Mouse (Mus musculus): ENCODE data around the gene Mtmr3. TPM values are rescaled to one million over a fixed set of nuclear protein-coding genes. Genes with fewer than 3 reads are reported as not detected.

The Mtmr3 gene
- polyA plus RNA-seq, 1 experiment from 2014 or later: 39.5 TPM

DNA sequence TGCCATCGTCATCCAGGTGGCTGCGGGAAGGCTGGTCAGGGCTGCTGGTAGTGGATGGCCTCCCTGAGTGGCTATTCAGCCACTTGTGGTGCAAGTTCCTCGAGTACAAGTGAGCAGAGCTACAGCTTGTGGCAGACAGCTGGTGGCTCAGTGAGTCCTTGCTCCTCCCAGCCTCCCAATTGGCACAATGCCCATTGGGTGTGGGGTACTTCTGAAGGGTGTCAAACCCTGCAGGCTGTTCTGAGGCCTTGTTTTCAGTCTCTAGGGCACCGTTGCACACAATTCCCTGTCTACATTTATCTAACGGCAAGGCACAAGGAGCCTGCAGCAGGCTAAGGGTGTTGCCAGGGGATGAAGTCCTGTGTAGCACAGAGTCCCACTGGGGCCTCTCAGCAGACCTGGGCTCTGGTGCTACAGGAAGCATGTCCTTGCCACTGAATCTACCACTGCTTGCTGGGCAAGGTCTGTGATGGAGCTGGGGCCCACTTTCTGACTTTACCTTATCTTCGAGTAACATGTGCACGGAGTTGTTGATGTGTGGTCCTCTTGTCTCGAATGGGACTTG lies 107.2 kb downstream of the Mtmr3 start:
- 94% methylated on average over 8 of the region's 8 CpGs for WGBS
- Histone ChIP-seq H3K9ac (replicated peaks) (no peak overlapping the region), H3K27ac (no peak overlapping the region), H3K27me3 (no peaks in the 10 kb centered on the region), H3K4me3 (replicated peaks) (no peak overlapping the region), H3K4me1 (replicated peaks) (no peaks in the 10 kb centered on the region), H3K4me2 (no peak overlapping the region), H3K9me3 (no peaks in the 10 kb centered on the region), H3K36me3 (peaks cover 99% of the 10 kb centered on the region)
- ATAC-seq (ENCODE audit: insufficient number of reproducible peaks, insufficient read depth, low FRiP score, low TSS enrichment, low read depth): no peak

DNA sequence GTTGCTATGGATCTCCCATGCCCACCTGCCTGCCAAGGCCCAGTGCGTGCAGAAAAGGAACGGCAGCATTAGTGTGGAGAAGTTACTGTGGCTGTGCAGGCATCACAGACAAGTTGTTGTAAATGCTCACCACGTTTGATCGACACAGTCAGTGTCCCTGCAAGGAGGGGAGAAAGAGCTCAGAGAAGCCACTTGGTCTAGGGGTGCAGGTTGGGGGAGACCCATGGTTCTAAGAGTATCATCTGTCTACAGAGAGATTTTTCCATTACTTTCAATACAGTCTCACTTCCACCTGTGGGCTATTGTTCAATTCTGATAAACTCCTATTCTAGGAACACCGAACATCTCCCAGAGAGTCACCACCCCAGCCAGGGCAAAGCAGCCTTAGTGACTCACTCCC lies 110.1 kb downstream of the Mtmr3 start:
- Histone ChIP-seq H3K4me2 (no peak overlapping the region), H3K4me3 (replicated peaks) (no peak overlapping the region), H3K27me3 (no peaks in the 10 kb centered on the region), H3K36me3 (peaks cover 100% of the 10 kb centered on the region), H3K9ac (replicated peaks) (no peak overlapping the region), H3K4me1 (replicated peaks) (no peaks in the 10 kb centered on the region), H3K9me3 (no peaks in the 10 kb centered on the region), H3K27ac (no peak overlapping the region)
- 94% methylated on average over 5 of the region's 5 CpGs for WGBS
- ATAC-seq (ENCODE audit: insufficient number of reproducible peaks, insufficient read depth, low FRiP score, low TSS enrichment, low read depth): no peak

DNA sequence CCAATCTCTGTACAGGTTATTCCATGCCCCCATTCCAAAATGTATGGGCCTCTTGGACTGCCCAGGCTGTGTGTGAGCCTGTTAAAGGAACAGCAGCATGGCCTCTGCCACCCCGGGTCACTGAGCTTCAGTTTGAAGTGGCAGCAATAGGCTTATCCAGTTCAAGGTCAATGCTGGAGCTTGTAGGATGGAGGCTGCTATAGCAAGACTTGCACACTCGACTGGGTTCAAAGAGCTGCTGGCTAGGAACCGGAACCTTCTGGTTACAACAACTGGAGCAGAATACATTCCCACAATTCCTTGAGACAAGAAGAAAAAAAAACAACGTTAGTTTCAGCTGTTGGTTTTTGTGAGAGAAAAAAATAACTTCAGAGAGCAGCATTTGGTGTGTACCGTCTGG lies 112.0 kb downstream of the Mtmr3 start:
- H3K4me3 ChIP-seq (replicated peaks): no peak overlapping the region
- no peak for ATAC-seq (ENCODE audit: insufficient number of reproducible peaks, insufficient read depth, low FRiP score, low TSS enrichment, low read depth)
- 87% methylated on average over 5 of the region's 5 CpGs for WGBS
- no peaks in the 10 kb centered on the region for H3K9me3 ChIP-seq
- H3K27me3 ChIP-seq: no peaks in the 10 kb centered on the region
- no peaks in the 10 kb centered on the region for H3K4me1 ChIP-seq (replicated peaks)
- no peak overlapping the region for H3K4me2 ChIP-seq
- peaks cover 90% of the 10 kb centered on the region for H3K36me3 ChIP-seq
- no peak overlapping the region for H3K9ac ChIP-seq (replicated peaks)
- no peak overlapping the region for H3K27ac ChIP-seq

DNA sequence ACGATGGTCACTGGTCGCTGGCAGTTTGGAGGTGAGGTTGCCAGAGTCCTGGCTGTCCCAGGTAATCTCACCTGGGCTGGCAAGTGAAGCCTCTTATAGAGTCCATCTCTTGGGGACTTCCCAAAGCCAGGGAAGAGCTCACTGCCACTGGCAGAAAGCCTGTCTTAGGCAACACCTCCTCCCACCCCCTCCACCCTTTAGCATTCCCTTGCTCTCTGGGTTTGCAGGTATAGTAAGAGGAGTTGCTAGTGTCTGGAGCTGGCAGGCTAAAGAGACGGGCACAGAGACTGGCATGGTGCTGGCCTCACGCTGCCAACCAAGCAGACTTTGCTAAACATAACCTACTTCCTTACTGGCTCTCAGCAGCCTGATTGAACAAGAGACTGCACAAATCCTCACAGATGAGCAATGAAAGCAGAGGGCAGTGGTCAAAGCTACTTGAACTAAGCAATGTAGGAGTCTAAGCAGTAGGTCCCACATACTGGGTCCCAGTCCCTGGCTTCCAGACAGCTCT lies 118.4 kb downstream of the Mtmr3 start:
- H3K9me3 ChIP-seq: no peaks in the 10 kb centered on the region
- no peak for ATAC-seq (ENCODE audit: insufficient number of reproducible peaks, insufficient read depth, low FRiP score, low TSS enrichment, low read depth)
- no peak overlapping the region for H3K27ac ChIP-seq
- peaks cover 19% of the 10 kb centered on the region for H3K4me1 ChIP-seq (replicated peaks)
- 86% methylated on average over 4 of the region's 4 CpGs for WGBS
- H3K4me2 ChIP-seq: no peak overlapping the region
- peaks cover 29% of the 10 kb centered on the region for H3K36me3 ChIP-seq
- no peak overlapping the region for H3K9ac ChIP-seq (replicated peaks)
- no peak overlapping the region for H3K4me3 ChIP-seq (replicated peaks)
- no peaks in the 10 kb centered on the region for H3K27me3 ChIP-seq

DNA sequence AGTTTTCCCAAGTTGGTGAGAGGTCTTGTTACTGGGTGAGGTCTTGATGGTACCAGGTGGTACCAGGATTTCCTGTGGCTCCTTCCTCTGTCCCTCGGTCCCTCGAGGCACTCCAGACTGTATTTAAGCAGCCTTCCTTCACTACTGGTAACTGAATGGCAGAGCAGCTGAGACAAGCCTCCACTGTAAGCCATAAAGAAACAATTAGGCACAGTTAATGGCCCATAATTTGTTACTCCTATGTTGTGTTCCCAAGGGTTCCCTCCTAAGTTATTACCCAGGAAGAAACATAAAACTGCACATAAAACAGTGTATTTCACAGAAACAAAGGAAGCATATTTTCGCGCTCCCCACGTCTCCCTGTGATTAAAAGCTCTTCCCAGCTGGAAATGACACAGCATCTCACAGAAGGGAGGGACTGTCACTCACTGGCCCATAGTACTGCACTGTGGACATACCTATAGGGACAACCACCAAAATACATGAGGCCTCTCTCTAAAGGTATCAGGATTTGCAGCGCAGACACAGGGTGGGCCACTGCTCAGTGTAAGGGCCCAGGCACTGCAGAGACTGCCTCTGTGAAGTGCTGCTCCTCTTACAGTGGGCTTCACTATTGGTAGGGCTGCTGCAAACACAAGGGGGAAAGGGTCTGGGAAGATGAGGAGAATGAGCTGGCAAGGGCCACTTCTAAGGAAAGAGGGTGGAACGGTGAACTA lies 122.0 kb downstream of the Mtmr3 start:
- no peak for ATAC-seq (ENCODE audit: insufficient number of reproducible peaks, insufficient read depth, low FRiP score, low TSS enrichment, low read depth)
- Histone ChIP-seq H3K27ac (peak overlapping the region; percentile 57; the same call in 1 of the 2 replicates), H3K4me1 (replicated peaks) (peaks cover 19% of the 10 kb centered on the region), H3K4me2 (no peak overlapping the region), H3K9ac (replicated peaks) (no peak overlapping the region), H3K4me3 (replicated peaks) (no peak overlapping the region), H3K36me3 (peaks cover 3% of the 10 kb centered on the region; the same call in 1 of the 2 replicates), H3K9me3 (no peaks in the 10 kb centered on the region), H3K27me3 (no peaks in the 10 kb centered on the region)
- WGBS: 40% methylated on average over 7 of the region's 7 CpGs

DNA sequence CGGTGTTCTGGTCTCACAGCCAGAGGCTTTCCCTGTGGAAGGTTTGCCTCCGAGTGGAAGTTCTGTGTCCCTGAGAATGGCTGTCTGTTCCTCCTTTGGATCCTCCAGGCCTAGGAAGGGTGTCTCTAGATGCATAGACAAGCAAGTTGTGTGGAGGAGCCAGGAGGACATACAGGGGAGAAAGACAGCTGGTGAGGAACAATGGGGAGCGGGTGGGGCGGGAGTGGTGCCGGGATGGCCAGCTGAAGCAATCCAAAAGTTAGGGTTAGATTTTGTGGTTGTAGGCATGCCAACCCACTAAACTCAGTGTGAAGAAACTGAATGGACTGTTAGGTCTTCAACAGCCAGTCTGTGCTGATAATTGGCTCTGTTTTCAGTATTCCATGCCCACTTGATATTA lies 122.9 kb downstream of the Mtmr3 start:
- H3K36me3 ChIP-seq: no peaks in the 10 kb centered on the region
- H3K27me3 ChIP-seq: no peaks in the 10 kb centered on the region
- no peaks in the 10 kb centered on the region for H3K9me3 ChIP-seq
- 84% methylated on average over 5 of the region's 5 CpGs for WGBS
- H3K4me1 ChIP-seq (replicated peaks): peaks cover 19% of the 10 kb centered on the region
- no peak overlapping the region for H3K4me2 ChIP-seq
- no peak overlapping the region for H3K27ac ChIP-seq
- no peak overlapping the region for H3K4me3 ChIP-seq (replicated peaks)
- no peak for ATAC-seq (ENCODE audit: insufficient number of reproducible peaks, insufficient read depth, low FRiP score, low TSS enrichment, low read depth)
- no peak overlapping the region for H3K9ac ChIP-seq (replicated peaks)

DNA sequence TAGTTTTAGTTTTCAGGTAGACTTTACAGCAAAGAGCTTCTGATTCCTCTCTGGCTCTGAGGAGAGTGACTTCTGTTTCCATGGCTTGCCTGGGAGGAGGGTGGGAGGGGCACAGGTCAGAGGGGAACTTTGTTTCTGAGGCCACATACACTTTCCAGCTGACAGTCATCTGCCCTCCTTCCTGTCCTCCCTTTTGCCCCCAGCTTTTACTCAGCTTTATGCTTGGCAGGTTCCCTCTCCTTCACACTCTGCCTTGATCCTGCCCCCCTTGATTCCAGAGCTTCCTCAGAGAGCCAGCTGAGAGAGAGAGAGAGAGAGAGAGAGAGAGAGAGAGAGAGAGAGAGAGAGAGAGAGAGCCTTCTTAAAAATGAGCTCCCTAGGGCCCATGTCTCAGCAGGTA lies 123.4 kb downstream of the Mtmr3 start:
- Histone ChIP-seq H3K27me3 (no peaks in the 10 kb centered on the region), H3K4me2 (no peak overlapping the region), H3K9ac (replicated peaks) (no peak overlapping the region), H3K4me1 (replicated peaks) (peaks cover 19% of the 10 kb centered on the region), H3K4me3 (replicated peaks) (no peak overlapping the region), H3K27ac (no peak overlapping the region), H3K36me3 (no peaks in the 10 kb centered on the region), H3K9me3 (no peaks in the 10 kb centered on the region)
- no peak for ATAC-seq (ENCODE audit: insufficient number of reproducible peaks, insufficient read depth, low FRiP score, low TSS enrichment, low read depth)

DNA sequence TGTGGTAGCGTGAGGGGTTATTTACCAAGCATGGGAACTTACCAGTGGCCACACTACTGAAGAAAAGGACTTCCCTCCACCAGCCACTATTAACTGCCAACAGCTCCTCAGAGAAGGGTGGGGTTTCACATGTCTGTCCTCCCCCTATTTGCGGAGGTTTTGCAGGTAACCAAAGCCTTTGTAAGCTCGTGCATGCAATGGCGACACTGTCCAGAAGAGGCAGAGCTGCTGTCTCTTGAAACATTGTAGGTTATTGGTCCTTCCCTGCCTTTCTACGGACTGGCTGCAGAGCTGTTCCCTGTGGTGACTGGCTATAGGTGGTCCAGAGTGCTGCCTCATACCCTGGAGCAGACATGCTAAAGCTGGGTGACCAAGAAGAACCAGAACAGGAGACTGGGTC lies 125.6 kb downstream of the Mtmr3 start:
- 66% methylated on average over 5 of the region's 5 CpGs for WGBS
- Histone ChIP-seq H3K27me3 (no peaks in the 10 kb centered on the region), H3K9me3 (no peaks in the 10 kb centered on the region), H3K9ac (replicated peaks) (no peak overlapping the region), H3K27ac (no peak overlapping the region), H3K4me2 (no peak overlapping the region), H3K4me1 (replicated peaks) (peaks cover 19% of the 10 kb centered on the region), H3K36me3 (no peaks in the 10 kb centered on the region), H3K4me3 (replicated peaks) (no peak overlapping the region)
- no peak for ATAC-seq (ENCODE audit: insufficient number of reproducible peaks, insufficient read depth, low FRiP score, low TSS enrichment, low read depth)

DNA sequence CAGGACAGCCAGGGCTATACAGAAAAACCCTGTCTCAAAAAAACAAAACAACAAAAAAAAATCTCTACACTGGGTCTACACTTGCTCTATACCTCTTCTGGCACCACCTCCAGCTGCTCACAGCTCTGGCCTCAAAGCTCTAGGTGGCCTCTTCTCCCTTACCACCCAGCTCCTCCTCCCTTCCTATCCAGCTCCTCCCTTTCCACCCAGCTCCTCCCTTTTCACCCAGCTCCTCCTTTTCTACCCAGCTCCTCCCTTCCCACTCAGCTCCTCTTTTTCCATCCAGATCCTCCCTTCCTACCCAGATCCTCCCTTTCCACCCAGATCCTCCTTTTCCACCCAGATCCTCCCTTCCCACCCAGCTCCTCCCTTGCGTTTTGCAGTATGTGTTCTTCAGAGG lies 127.2 kb downstream of the Mtmr3 start:
- Histone ChIP-seq H3K27ac (no peak overlapping the region), H3K36me3 (no peaks in the 10 kb centered on the region), H3K9ac (replicated peaks) (no peak overlapping the region), H3K9me3 (no peaks in the 10 kb centered on the region), H3K27me3 (no peaks in the 10 kb centered on the region), H3K4me2 (no peak overlapping the region), H3K4me3 (replicated peaks) (no peak overlapping the region), H3K4me1 (replicated peaks) (peaks cover 9% of the 10 kb centered on the region)
- 94% methylated on average over 1 of the region's 1 CpGs for WGBS
- ATAC-seq (ENCODE audit: insufficient number of reproducible peaks, insufficient read depth, low FRiP score, low TSS enrichment, low read depth): no peak

DNA sequence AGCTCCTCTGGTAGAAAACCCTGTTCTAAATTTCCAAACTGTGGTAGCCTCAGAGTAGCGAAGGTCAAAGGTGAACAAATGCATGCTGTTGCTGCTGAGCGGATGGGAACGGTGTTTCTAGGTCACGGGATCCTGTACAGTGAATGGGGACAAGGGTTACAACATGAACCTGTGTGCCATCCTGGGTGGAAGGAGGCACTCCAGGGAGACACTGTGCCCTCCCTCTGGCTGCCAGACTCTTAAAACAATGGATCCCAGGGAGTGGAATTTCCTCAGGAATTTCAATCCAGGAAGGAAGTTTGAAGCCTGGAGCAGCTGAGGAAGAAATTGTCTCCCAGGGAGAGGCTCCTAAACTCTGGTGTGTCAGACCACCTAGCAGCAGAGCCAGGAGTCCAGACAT lies 128.5 kb downstream of the Mtmr3 start:
- Histone ChIP-seq H3K4me1 (replicated peaks) (0 out of 2 replicates have a peak, but pooled peaks cover under 1% of the 10 kb centered on the region), H3K9ac (replicated peaks) (no peak overlapping the region), H3K9me3 (no peaks in the 10 kb centered on the region), H3K4me2 (no peak overlapping the region), H3K4me3 (replicated peaks) (no peak overlapping the region), H3K27me3 (no peaks in the 10 kb centered on the region), H3K36me3 (no peaks in the 10 kb centered on the region), H3K27ac (no peak overlapping the region)
- whole genome bisulfite sequencing: 74% methylated on average over 4 of the region's 4 CpGs
- ATAC-seq (ENCODE audit: insufficient number of reproducible peaks, insufficient read depth, low FRiP score, low TSS enrichment, low read depth): no peak

DNA sequence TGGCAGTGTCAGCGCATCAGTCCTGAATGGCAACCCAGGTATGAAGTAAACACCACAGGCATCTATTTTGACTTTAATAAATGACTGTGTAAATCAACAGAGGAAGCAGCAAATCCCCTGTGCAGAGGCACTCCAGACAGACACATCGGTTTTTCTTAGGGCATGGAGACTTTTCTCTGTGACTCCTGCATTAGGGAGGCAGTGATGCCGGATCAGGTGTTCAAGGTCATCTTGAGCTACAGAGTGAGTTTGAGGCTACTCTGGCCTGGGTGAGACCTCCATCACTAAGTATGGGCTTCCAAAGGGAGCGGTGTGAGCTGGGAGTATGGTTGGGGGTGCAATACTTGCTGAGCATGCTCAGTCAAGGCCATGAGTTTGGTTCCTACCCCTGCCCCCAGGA lies 130.0 kb downstream of the Mtmr3 start:
- ATAC-seq (ENCODE audit: insufficient number of reproducible peaks, insufficient read depth, low FRiP score, low TSS enrichment, low read depth): no peak
- WGBS: 83% methylated on average over 4 of the region's 4 CpGs
- no peaks in the 10 kb centered on the region for H3K36me3 ChIP-seq

DNA sequence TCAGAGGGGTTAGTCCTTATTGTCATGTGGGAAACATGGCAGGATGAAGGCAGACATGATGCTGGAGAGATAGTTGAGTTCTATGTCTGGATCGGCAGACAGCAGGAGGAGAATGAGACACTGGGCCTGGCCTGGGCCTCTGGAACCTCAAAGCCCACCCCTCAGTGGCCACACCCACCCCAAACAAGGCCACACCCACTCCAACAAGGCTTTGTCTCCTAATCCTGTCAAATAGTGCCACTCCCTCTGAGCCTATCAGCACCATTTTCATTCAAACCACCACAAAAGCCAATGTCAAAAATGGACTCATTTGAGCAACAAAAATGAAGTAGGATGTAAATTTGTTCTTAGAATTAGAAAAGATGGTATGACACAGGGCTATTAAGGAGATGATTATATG lies 130.5 kb downstream of the Mtmr3 start:
- no peak for ATAC-seq (ENCODE audit: insufficient number of reproducible peaks, insufficient read depth, low FRiP score, low TSS enrichment, low read depth)
- Histone ChIP-seq H3K27me3 (no peaks in the 10 kb centered on the region), H3K4me3 (replicated peaks) (no peak overlapping the region), H3K27ac (no peak overlapping the region), H3K9me3 (no peaks in the 10 kb centered on the region), H3K9ac (replicated peaks) (no peak overlapping the region), H3K36me3 (no peaks in the 10 kb centered on the region), H3K4me1 (replicated peaks) (0 out of 2 replicates have a peak, but pooled peaks cover 8% of the 10 kb centered on the region), H3K4me2 (no peak overlapping the region)
- WGBS: 88% methylated on average over 1 of the region's 1 CpGs

More for the DNA sequence above, 130.0 kb downstream of the Mtmr3 start:
- Histone ChIP-seq H3K27me3 (no peaks in the 10 kb centered on the region), H3K4me2 (no peak overlapping the region), H3K9me3 (no peaks in the 10 kb centered on the region), H3K27ac (no peak overlapping the region), H3K4me3 (replicated peaks) (no peak overlapping the region), H3K4me1 (replicated peaks) (0 out of 2 replicates have a peak, but pooled peaks cover 8% of the 10 kb centered on the region), H3K9ac (replicated peaks) (no peak overlapping the region)

Measured in limb, embryonic 12.5 days (tissue).